Mouse (Mus musculus): ENCODE results near the gene Crhr2. TPM values are rescaled to one million over a fixed set of nuclear protein-coding genes. Genes with fewer than 3 reads are reported as not detected.
A peak's percentile ranks its signal among the peaks of the same experiment; 100 is the strongest.

Gene Crhr2
- polyA plus RNA-seq, 1 experiment from 2014 or later, result 1.0 TPM

GRCm38 (mm10) chr6:55117325-55118109, 15.3 kb downstream of the Crhr2 start:
- Histone ChIP-seq H3K4me3 (peak overlapping the region; percentile 46), H3K4me1 (0 out of 2 replicates have a peak, but pooled peaks cover 6% of the 10 kb centered on the region), H3K9me3 (replicated peaks) (no peaks in the 10 kb centered on the region), H3K27me3 (replicated peaks) (peaks cover 78% of the 10 kb centered on the region), H3K4me2 (peak overlapping the region; percentile 65), H3K27ac (no peak overlapping the region), H3K9ac (0 out of 2 replicates have a peak overlapping the region, but pooled peaks have one; percentile 20), H3K36me3 (no peaks in the 10 kb centered on the region)
- WGBS (ENCODE audit: insufficient replicate concordance), result 3% methylated on average over 68 of the region's 68 CpGs
- peak; percentile 76 for ATAC-seq

- no peak overlapping the region for H3K4me3 ChIP-seq
- 11% methylated on average over 7 of the region's 7 CpGs for WGBS (ENCODE audit: insufficient replicate concordance)
- no peak for ATAC-seq
- peaks cover 2% of the 10 kb centered on the region for H3K27me3 ChIP-seq (replicated peaks)
- H3K4me2 ChIP-seq, result no peak overlapping the region
- H3K9me3 ChIP-seq (replicated peaks), result no peaks in the 10 kb centered on the region
- H3K36me3 ChIP-seq, result no peaks in the 10 kb centered on the region
- no peak overlapping the region for H3K27ac ChIP-seq
- H3K9ac ChIP-seq, result no peak overlapping the region
- H3K4me1 ChIP-seq, result no peaks in the 10 kb centered on the region
These were observed 24.5 kb downstream of the Crhr2 start for GRCm38 (mm10) chr6:55108358-55108757.

GRCm38 (mm10) chr6:55098603-55099002, 34.2 kb downstream of the Crhr2 start:
- Histone ChIP-seq H3K9ac (no peak overlapping the region), H3K4me1 (no peaks in the 10 kb centered on the region), H3K4me2 (no peak overlapping the region), H3K4me3 (no peak overlapping the region), H3K36me3 (no peaks in the 10 kb centered on the region), H3K9me3 (replicated peaks) (no peaks in the 10 kb centered on the region), H3K27ac (no peak overlapping the region), H3K27me3 (replicated peaks) (no peaks in the 10 kb centered on the region)
- ATAC-seq, result no peak
- 50% methylated on average over 5 of the region's 5 CpGs for WGBS (ENCODE audit: insufficient replicate concordance)

GRCm38 (mm10) chr6:55098030-55098429, 34.8 kb downstream of the Crhr2 start:
- Histone ChIP-seq H3K36me3 (no peaks in the 10 kb centered on the region), H3K27me3 (replicated peaks) (no peaks in the 10 kb centered on the region), H3K4me2 (no peak overlapping the region), H3K4me1 (no peaks in the 10 kb centered on the region), H3K9ac (no peak overlapping the region), H3K27ac (no peak overlapping the region), H3K4me3 (no peak overlapping the region), H3K9me3 (replicated peaks) (no peaks in the 10 kb centered on the region)
- 59% methylated on average over 5 of the region's 5 CpGs for WGBS (ENCODE audit: insufficient replicate concordance)
- no peak for ATAC-seq

- no peaks in the 10 kb centered on the region for H3K27me3 ChIP-seq (replicated peaks)
- no peaks in the 10 kb centered on the region for H3K36me3 ChIP-seq
- no peak for ATAC-seq
- 53% methylated on average over 6 of the region's 6 CpGs for WGBS (ENCODE audit: insufficient replicate concordance)
- H3K4me1 ChIP-seq, result no peaks in the 10 kb centered on the region
- no peak overlapping the region for H3K4me2 ChIP-seq
- H3K9me3 ChIP-seq (replicated peaks), result no peaks in the 10 kb centered on the region
- H3K27ac ChIP-seq, result no peak overlapping the region
- no peak overlapping the region for H3K4me3 ChIP-seq
- H3K9ac ChIP-seq, result no peak overlapping the region
These were observed 39.2 kb downstream of the Crhr2 start for GRCm38 (mm10) chr6:55093431-55094146.

- no peaks in the 10 kb centered on the region for H3K36me3 ChIP-seq
- no peaks in the 10 kb centered on the region for H3K9me3 ChIP-seq (replicated peaks)
- no peaks in the 10 kb centered on the region for H3K27me3 ChIP-seq (replicated peaks)
- WGBS (ENCODE audit: insufficient replicate concordance), result 82% methylated on average over 9 of the region's 9 CpGs
- H3K4me1 ChIP-seq, result no peaks in the 10 kb centered on the region
- H3K4me3 ChIP-seq, result no peak overlapping the region
- ATAC-seq, result no peak
- no peak overlapping the region for H3K4me2 ChIP-seq
- H3K9ac ChIP-seq, result no peak overlapping the region
- no peak overlapping the region for H3K27ac ChIP-seq
These were observed 41.4 kb downstream of the Crhr2 start for GRCm38 (mm10) chr6:55091396-55091795.

GRCm38 (mm10) chr6:55090639-55091038, 42.2 kb downstream of the Crhr2 start:
- H3K9ac ChIP-seq, result no peak overlapping the region
- no peaks in the 10 kb centered on the region for H3K9me3 ChIP-seq (replicated peaks)
- H3K4me2 ChIP-seq, result no peak overlapping the region
- H3K36me3 ChIP-seq, result no peaks in the 10 kb centered on the region
- H3K27me3 ChIP-seq (replicated peaks), result no peaks in the 10 kb centered on the region
- no peaks in the 10 kb centered on the region for H3K4me1 ChIP-seq
- H3K4me3 ChIP-seq, result no peak overlapping the region
- no peak for ATAC-seq
- no peak overlapping the region for H3K27ac ChIP-seq
- WGBS (ENCODE audit: insufficient replicate concordance), result 18% methylated on average over 4 of the region's 4 CpGs

- H3K27me3 ChIP-seq (replicated peaks), result no peaks in the 10 kb centered on the region
- no peak overlapping the region for H3K4me3 ChIP-seq
- WGBS (ENCODE audit: insufficient replicate concordance), result 43% methylated on average over 4 of the region's 4 CpGs
- H3K36me3 ChIP-seq, result no peaks in the 10 kb centered on the region
- H3K4me2 ChIP-seq, result no peak overlapping the region
- H3K4me1 ChIP-seq, result no peaks in the 10 kb centered on the region
- H3K9me3 ChIP-seq (replicated peaks), result no peaks in the 10 kb centered on the region
- H3K9ac ChIP-seq, result no peak overlapping the region
- no peak for ATAC-seq
- no peak overlapping the region for H3K27ac ChIP-seq
These were observed 45.5 kb downstream of the Crhr2 start for GRCm38 (mm10) chr6:55087355-55087754.

- 71% methylated on average over 7 of the region's 7 CpGs for WGBS (ENCODE audit: insufficient replicate concordance)
- no peak for ATAC-seq
- no peak overlapping the region for H3K4me3 ChIP-seq
- H3K27ac ChIP-seq, result no peak overlapping the region
- no peak overlapping the region for H3K4me2 ChIP-seq
- H3K27me3 ChIP-seq (replicated peaks), result no peaks in the 10 kb centered on the region
- H3K4me1 ChIP-seq, result no peaks in the 10 kb centered on the region
- no peaks in the 10 kb centered on the region for H3K9me3 ChIP-seq (replicated peaks)
- H3K9ac ChIP-seq, result no peak overlapping the region
- peaks cover 44% of the 10 kb centered on the region for H3K36me3 ChIP-seq
These were observed 50.4 kb downstream of the Crhr2 start for GRCm38 (mm10) chr6:55082261-55083051.

- 90% methylated on average over 3 of the region's 3 CpGs for WGBS (ENCODE audit: insufficient replicate concordance)
These were observed 51.4 kb downstream of the Crhr2 start for GRCm38 (mm10) chr6:55081379-55081778.

GRCm38 (mm10) chr6:55076561-55077255, 56.1 kb downstream of the Crhr2 start:
- Histone ChIP-seq H3K27ac (no peak overlapping the region), H3K9ac (no peak overlapping the region), H3K4me1 (peaks cover 7% of the 10 kb centered on the region; the same call in 1 of the 2 replicates), H3K36me3 (peaks cover 96% of the 10 kb centered on the region), H3K9me3 (replicated peaks) (no peaks in the 10 kb centered on the region), H3K4me3 (no peak overlapping the region), H3K27me3 (replicated peaks) (no peaks in the 10 kb centered on the region), H3K4me2 (no peak overlapping the region)
- 91% methylated on average over 4 of the region's 4 CpGs for WGBS (ENCODE audit: insufficient replicate concordance)
- no peak for ATAC-seq

More at GRCm38 (mm10) chr6:55081379-55081778, 51.4 kb downstream of the Crhr2 start:
- Histone ChIP-seq H3K4me1 (no peaks in the 10 kb centered on the region), H3K27me3 (replicated peaks) (no peaks in the 10 kb centered on the region), H3K27ac (no peak overlapping the region), H3K4me3 (no peak overlapping the region), H3K4me2 (no peak overlapping the region), H3K36me3 (peaks cover 55% of the 10 kb centered on the region), H3K9me3 (replicated peaks) (no peaks in the 10 kb centered on the region), H3K9ac (no peak overlapping the region)
- no peak for ATAC-seq

Measured in liver, embryonic 12.5 days (tissue).